Mouse (Mus musculus) stomach, postnatal 0 days (tissue): Measurements from ENCODE around the gene Mapk12.

Experiments used
- CTCF ChIP-seq: IDR thresholded peaks from 2 replicates; pipeline ENCODE4 v1.5.1; 2016; ENCODE audit warnings: antibody characterized with exemption, low read depth, mild to moderate bottlenecking, moderate library complexity
- EP300 ChIP-seq: optimal IDR thresholded peaks from 2 replicates; pipeline ENCODE3; 2016; ENCODE audit warnings: antibody characterized with exemption

DNA sequence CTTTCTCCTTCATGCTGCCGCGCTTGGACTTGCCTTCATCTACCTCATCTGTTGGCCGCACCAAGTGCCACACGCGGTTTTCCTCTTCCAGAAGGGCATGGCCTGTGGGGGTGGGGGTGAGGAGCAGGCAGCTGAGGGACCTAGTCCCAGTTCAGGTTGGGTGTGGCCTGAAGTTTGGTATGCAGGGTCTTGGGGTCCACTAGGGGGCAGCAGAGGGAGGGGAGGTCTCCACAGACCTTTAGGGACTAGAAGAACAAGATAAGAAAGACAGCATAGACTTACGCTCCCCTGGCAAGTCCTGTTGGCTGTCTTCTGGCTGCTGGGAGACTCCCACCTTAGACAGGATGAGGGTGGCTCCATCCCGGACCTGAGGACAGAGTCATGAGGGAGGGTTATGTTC lies 17.5 kb upstream of the Mapk12 start:
- TF ChIP-seq CTCF: peak; percentile 82
- no peak for TF ChIP-seq EP300
